Mouse (Mus musculus) c-Kit-negative CD71-positive TER-119-positive erythroid progenitor cells, embryonic 14.5 days (primary cell): ENCODE measurements at regions not wholly inside any gene's neighbourhood (a gene's known extent, or its start where the extent isn't known, plus 50 kb on each side); places are given as distances from the start of the nearest gene placed in this dataset.

Experiments used
- DNase-seq: peaks from one replicate; pipeline ENCODE4 v3.0.0-alpha.2; 2013; ENCODE audit warnings: low read depth, low spot score

DNA sequence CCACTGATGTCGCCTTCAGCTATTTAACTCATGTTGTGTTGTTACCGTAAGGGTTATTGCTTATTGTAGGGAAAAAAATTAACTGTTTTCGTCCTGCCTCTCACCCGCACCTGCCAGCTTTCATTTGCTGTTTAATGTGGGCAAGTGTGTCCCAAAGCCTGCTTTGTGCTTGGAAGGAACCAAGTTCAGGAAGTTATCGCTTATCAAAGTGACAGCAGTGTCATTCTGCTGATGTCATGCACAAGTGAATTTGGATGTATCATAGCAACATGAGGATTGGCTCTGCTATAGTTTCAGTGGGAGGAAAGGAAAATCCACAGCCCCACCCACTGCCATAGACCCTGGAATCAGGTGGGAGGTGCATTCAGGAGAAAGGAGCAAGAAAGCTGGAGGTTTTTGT lies 276.5 kb downstream of the Rnf144b start:
- DNase-seq: no peak

DNA sequence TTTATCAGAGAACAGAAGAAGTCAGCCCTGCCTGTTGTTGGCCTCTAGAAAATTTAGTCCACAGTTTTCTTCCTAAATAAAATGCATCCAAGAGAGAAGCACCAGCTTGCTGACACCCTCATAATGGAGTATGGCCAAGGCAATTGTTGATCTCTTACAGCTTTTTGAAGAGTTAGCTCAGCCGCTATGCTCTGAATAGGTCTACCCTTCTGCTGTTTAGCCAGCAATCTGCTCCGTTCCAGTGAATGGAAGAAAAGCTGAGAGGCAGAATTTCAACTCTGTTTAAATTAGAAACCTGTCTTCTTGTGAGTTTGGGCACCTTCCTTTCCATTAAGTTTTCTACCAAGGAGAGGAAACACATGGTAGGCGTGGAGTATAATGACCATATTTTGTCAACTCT lies 290.8 kb downstream of the Rnf144b start:
- DNase-seq: no peak

DNA sequence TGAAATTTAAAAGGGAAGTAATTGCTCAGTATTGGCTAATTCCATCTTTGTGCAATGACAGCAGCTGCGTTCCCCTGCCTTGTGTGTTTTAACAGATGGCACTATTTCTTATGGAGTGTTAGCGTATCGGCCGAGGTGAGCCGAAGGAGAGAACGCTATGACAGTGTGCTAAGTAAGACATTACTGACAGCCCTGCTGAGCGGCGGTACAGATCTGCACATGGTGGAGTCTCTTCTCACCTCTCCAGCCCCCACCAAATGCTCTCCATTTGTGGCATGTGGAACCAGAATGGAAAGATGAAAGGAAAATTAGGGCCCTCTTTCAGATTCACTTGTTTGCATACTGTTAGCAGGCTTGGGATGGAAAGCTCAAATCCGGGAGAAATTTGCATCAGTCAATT lies 291.5 kb downstream of the Rnf144b start:
- DNase-seq: no peak

DNA sequence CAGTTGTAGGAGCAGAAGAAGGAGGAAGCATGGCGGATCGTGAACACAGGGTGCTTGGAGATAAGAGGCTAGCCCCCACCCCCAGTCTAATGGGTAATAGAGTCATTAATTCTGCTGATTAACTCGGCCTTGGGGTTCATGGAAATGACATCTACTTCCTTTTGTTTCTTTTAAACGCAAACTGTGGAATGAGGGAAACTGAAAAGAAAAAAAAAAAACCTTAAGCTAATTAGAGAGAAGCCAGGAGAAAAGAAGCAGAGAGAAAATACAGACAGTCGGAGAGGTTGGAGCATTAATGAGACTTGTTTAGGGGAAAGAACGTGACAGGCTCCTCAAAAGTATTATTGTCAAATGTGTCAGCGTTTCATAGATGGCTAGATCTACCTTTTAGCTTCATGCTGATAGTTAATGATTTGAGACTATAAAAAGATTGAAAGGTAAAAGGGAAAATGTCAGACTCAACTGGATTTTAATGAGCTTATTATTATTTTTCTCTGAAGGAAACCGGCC lies 307.5 kb downstream of the Rnf144b start:
- no peak for DNase-seq

DNA sequence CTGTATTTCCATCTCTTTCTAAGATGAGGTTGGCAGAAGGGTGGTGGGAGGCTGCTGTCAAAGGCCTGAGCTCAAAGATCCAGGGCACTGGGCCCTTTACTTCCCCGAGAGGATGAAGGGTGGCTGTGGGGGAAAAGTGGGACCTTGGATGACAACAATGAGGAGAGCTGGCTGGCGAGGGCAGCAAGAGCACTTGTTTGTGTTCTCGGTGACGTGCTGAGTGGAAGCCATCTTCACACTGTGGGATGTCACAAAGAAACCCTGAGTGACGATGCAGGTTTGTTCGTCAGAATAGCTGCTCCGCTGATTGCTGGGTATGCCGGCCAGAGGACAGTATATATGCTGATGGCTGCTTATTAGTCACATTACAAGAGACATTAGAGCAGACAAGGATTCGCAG lies 308.0 kb downstream of the Rnf144b start:
- DNase-seq: no peak

DNA sequence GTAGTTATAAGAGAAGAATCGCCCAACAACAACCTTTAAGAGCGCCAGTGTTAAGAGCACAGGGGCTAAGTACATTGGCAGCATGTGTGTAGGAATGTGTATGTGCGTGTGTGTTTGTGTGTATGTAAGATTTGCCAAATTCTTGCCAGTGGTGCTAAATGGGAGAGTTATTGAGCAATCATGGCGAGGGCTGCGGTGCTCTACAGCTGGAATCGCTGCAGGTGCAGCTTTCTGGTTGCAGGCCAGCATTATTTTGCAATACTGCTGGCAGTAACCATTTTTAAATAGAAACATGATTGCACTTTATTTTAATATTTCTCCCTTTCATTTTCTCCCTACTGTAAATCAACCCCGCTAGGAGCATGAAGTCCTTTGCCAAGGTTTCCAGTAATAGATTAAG lies 313.2 kb downstream of the Rnf144b start:
- DNase-seq: no peak

DNA sequence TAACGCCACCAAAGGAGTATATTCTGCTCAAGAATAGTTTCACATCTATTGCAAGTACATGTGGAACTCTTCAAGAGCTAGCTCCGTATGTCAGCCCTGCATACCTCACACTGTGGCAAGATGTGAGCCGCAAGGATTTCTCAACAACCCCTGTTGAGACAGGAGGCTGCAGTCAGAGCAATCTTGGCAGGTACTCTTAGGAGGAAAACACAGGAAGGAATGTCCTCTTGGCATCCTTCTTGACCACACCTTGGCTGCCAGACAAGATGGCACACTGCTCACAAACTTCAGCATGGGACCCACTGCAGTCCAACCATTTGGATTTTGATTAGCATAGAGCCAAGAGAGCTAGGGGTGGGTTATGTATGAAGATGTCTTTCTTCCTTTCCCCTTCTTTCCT lies 322.4 kb downstream of the Rnf144b start:
- no peak for DNase-seq

DNA sequence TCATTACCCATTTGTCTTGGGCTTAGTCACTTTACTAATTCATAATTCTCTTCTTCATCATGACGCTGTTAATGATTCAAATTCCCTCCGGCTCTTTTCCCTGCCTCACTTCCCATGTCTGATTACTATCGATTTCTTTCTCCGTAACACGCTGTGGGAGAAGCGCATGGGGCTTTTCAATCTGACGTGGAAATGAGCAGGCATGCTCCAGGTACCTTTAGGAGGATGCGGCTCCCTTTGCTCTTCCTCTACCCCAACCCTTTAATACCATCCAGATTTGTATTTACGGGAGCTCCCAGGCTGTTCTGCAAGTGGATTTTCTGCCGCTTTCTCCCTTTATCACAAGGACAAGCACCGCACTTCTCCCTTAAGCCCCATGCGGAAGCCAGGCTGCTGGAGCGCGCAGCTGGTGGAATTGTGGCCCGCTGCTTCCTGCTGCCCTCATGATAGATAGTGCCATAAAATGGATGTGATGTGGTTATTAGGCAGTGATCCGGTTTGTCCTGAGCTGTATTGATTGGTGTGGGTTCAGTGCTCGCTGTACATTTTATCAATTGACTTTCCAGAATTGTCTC lies 329.8 kb downstream of the Rnf144b start:
- no peak for DNase-seq

DNA sequence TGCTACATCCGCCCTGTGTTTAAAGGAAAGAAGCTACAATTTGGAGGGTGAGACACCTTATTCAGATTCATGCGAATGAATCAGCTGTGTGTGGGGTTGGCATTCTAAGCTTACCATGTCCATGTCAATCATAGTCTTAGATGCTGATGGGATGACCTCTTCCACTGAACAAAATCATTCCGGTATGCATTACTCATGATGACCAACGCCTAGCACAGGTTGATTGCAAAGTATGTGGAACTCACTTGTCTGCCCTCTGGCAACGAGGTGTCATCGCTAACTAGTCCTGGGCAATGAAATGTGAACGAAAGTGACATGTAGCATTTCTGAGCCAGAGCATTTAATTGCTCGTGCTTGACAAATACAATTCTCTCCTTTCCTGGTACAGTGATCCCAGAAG lies 339.7 kb downstream of the Rnf144b start:
- no peak for DNase-seq

DNA sequence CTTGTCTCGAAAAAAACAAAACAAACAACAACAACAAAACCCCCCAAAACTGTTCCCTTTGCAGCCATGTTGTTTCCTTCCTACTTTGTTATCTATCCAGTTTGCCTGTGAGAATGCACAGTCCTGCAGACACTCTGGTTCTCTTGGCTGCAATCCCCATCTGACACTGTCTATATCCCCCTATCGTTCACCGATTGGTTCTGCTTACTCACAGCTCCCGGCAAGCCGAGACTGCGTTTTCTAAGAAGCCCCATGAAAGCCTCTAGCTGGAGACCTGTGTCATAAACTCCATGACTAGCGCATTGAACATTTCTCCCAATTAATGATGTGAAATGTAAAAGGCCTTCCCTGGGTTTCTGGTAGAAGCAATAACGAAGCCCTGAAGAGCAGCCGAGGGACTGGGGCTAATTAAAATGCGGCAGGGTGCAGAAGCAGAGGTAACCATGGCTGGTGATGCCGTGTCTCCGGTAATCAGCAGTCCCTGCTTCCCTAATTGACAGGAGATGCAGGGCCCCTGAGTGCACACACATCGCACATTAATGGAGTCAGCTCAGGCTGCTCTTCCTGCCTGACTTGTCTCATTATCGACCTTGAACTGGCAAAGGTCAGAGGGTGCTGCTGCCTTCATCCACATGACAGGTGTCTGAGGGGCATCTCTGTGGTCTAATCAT lies 349.2 kb downstream of the Rnf144b start:
- no peak for DNase-seq

DNA sequence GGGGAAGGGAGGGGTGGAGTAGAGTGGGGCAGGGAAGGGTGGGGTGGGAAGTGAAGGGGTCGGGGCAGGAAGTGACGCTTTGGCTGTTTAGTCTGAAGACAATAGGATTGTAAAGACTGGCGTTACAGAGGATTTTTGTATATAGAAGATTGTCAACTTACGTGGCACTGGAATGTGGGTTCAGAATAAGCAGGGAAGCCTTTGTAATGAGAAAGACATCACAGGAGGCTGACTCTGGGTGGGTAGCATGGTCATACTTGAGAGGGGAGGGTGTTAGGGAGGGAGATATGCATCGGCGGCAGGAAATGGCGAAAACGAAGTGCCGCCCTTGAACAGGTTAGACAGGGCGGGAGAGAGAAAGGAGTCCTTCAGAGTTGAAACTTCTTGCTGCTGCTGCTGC lies 357.7 kb downstream of the Rnf144b start:
- no peak for DNase-seq

DNA sequence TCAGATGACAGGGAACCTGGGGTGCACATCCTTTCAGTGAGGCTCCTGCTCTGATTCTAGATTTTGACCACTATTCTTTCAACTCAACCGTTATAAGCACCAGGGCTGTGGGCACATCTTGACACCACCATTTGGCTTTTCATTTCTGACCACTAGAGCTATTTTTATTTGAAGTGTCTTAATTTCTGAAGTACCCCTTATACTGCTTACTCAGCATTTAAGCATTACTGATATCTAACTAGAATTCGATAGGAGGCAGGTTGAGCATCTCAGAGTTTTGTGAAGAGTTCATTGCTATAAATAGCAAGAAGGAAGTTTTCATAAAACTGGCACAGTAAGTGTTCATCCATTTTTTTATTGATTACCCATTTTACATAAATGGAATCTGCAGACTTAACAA lies 362.4 kb downstream of the Rnf144b start:
- no peak for DNase-seq

DNA sequence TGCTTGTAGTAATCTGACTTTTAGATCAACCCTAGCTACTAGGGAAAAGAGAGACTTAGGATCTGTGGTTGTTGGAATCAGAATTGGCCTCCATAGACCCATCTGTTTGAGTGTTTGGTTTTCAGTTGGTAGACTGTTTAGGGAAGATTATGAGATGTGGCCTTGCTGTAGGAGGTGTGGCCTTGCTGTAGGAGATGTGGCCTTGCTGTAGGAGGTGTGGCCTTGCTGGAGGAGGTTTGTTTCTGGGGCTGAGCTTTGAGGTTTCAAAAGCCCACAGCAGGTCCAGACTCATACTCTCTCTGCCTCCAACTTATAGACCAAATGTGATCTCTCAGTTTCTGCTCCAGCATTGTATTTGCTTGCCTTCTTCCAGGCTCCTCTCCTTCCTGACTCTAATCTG lies 363.7 kb downstream of the Rnf144b start:
- DNase-seq: no peak

DNA sequence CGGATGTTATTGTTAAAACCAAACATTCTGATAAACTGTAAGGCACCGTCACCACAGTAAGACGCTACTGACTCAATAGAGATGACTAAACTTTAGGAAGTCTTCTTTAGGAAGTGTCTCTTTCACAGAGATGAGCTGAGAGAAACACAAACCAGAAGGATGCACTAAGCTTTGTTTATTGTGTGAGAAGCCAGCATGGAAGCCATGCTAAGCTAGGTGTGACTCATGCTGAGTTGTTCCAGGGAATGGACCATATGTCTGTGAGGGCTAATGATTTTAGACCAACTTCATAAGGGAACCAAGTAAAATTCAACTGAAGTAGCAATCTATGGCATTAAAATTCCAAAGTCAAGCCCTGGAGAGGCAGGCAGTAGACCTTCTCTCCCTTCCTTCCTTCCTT lies 364.2 kb downstream of the Rnf144b start:
- no peak for DNase-seq

DNA sequence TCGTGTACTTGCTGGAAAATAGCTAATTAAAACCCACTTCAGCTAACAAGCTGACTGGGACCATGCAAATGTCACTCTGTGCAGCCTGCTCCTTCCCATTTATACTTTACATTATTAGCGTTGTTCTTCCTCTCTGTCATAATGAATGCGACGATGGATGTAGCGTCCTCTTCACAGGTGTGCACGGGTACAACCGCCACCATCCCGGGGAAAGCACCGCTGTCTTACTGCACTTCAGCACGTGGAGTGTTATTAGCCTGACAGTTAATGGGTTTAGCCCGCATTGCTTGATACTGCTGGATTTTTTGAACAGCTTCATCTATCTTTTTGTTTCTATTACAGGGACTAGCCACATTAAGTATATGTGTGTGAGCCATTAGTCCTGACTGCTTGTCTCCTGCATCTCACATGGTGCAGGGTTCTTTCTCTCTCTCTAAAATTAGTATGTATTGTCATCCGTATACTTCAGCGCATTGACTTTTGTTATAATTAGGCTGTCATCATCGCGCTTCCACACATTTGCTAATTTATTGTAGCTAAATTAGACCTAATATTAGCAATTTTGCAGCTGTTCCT lies 383.0 kb downstream of the Rnf144b start:
- DNase-seq: no peak

DNA sequence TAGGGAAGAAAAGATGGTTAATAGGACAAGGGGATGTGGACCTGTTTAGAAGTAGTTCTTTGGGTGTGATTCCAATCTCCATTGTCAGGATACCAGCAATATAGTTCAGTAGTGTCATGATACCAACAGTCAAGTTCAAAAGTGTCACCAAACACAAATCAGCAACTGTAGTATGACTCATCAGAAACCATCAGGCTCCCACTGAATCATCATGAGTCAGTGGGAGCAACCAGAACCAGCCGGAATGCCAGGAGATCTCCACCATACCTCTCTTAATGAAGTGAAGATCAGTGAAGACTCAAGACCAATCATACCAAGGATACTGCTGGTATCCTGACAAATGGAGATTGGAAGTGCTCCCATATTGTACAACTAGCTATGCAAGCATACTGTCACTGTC lies 410.5 kb downstream of the Rnf144b start:
- DNase-seq: no peak

DNA sequence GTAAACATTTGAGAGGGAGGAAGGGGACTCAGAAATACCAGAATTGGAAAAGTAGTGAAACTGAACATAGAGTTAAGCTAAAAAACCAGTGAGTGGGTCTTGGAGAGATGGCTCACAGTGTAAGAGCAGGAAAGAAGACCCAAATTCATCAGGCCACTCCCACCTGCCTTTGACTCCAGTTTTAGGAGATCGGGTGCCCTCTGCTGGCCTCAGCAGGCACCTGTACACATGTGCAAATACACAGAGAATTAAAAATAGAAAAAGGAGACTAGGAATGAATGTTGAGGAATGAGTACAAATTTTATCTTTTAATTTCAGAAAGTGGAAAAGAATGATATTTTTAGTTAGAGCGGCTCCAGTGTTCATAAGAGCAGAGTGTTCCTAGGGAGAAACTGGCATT lies 414.7 kb downstream of the Rnf144b start:
- DNase-seq: no peak

DNA sequence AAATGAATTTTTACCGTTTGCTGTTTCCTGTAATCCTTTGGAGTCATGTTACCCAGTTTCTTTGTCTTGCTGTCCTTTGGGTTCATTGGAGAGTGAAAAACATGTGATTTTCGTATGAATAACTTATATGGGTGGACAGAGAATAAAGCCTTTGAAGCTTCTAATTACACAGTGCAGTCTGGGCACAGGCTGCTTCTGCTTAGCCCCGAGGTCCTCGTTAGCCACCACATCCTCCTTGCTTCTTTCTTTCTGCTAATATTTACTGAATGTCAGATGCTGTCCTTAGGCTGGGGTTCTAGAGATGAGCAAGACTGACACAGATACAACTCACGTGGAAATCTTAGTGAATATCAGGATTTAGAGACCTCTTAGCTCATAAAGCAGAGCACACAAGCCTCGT lies 427.2 kb downstream of the Rnf144b start:
- no peak for DNase-seq

DNA sequence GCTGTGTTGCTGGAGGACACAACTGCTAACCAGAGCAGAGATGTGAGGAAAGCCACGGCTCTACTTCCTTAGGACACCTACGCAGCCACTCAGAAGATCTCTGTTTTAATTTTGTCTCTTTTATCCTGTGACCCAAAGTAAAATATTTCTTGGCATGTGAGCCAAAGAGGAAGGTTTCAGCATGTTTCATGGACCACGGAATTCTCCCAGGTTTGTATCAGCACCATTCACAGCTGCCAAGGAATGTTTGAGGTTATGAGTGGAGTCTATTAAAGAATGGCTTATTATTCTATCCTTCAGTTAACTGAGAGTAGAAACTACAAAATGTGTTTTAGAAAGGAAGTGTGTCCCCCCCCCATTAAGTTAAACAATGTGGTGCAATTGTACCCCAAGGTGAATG lies 429.8 kb downstream of the Rnf144b start:
- DNase-seq: no peak

DNA sequence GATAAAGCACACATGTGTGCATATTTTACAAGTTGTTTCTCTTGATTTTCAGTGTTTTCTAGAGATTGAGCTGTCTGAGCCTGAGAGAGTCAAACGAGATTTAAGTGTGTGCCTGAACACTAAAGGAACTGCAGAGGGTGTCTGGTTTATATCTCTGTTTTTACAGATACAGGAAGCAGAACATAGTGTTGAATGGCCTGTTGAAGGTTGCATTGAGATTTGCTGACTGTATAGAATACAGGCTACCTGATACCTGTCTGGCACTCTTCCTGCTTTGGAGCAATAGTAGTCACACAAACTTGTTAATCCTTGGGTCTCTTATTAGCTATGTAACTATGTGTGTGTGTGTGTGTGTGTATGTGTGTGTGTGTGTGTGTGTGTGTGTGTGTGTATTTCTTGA lies 431.7 kb downstream of the Rnf144b start:
- no peak for DNase-seq

DNA sequence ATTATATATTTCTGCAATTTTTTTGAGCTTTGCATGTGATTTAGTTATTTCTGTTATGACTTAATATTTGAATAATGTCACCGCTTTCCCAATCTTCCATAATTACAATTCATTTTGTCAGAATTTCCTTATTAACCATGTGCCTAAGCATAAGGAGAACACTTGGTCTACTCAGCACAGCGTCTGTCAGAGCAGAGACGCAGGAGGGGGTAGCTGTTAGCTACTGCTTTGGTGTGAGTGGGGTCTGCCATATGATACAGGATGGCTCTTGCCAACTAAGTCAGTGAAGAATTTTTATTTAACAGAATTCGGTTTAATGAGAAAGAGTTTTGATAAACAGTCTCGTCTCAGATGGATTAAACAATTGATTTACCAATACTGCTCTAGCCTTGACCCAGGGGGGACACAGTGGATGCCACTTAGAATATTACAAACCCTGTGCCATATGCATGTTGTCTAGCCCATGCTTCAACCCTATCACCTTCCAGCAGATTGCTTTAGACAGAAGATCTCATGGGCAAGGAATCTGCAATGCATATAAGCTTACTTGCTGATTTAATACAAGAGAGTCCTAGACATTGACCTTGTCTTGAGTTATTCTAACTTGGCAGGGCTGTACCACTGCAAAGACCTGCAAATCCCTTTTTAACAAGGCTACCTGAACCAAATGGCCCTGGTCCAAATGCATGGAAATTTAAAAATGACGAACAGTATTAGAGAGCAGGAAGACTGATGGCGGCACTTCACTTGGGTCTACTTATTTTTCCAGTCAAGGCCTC lies 434.9 kb downstream of the Rnf144b start:
- no peak for DNase-seq

DNA sequence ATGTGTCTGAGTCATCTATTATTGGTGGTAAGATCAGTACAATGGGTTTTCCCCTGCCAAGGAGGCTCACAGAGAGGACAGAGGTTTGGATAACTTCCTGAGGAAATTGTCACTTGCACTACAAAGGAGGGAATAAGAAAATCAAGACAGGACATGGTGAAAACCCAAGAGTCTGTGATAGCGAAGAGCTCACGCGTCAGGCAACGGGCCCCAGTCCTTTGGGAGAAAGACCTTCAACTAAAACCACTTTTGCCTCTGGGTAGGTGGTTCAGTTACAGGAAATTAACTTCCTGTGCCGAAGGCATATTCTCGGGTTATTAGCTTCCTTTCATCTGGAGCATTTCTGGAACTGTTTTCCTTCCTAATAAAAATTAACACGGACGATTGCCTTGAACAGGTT lies 440.4 kb downstream of the Rnf144b start:
- no peak for DNase-seq

DNA sequence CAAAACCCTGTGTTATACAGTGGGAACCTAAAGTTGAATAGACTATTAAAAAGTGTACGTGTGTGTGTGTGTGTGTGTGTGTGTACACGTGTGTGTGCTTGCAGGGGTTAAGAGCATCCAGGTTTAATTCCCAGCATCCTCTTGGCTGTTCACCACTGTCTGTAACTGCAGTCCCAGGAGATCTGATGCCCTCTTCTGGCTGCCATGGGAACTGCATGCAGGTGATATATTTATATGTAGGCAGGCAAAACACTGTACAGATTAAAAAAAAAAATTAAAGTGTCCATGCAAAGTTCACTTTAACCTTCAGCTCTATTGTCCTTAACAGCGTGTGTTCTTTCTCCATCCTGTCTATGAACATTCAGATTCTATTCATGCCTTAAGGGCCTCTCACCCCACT lies 454.1 kb downstream of the Rnf144b start:
- DNase-seq: no peak
